Mouse (Mus musculus): ENCODE results near the gene Wdr18.

The Wdr18 gene

DNA sequence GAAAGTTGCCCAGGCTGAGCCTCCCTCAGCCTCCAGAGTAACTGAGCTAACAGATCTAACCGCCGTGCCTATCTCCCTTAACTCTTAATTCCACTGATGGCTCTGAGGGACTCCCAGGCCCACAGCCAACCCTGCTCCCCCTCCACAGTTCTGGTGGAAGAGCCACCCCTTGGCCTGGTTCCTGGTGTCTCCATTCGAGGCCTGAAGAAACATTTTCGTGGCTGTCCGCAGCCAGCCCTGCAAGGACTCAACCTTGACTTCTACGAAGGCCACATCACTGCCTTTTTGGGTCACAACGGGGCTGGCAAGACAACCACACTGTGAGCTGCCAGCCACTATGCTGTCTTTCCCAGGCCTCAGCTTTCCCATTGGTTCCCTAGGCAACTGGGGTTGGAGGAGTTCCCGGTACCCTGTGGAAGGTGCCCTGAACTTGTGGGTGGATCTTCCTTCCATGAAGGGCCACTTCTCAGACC lies 44.3 kb downstream of the Wdr18 start:
- in situ Hi-C loops (cut with MboI; ENCODE audit: low pct_unique_long_range_greater_than_20kb in 1 of 2, low sequenced_read_pairs in 2 of 2, unreplicated experiment in 1 of 2): no loop called here

DNA sequence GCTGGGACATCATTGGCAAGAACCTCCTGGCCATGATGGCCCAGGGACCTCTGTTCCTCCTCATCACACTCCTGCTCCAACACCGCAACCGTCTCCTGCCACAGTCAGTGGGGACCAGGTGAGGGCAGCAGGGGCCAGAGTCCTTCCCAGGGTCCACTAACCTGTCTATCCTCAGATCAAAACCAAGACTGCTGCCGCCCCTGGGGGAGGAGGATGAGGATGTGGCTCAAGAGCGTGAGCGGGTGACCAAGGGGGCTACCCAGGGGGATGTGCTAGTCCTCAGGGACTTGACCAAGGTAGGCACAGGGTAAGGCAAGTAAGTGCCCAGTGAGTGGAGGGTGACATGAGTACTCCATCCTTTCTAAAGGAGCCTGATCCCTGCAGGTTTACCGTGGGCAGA lies 51.8 kb downstream of the Wdr18 start:
- in situ Hi-C loops (cut with MboI; ENCODE audit: low pct_unique_long_range_greater_than_20kb in 1 of 2, low sequenced_read_pairs in 2 of 2, unreplicated experiment in 1 of 2): no loop called here

DNA sequence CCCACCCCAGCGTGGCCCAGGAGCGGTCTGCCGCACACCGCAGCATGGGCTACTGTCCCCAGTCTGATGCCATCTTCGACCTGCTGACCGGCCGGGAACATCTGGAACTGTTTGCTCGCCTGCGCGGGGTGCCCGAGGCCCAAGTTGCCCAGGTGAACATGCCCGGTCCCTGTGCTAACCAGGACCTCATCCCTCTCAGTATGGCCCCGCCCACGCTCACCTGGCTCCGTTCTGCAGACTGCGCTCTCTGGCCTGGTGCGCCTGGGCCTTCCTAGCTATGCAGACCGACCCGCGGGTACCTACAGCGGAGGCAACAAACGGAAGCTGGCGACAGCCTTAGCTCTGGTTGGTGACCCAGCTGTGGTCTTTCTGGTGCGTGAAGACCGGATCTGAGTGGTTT lies 53.7 kb downstream of the Wdr18 start:
- in situ Hi-C loops (cut with MboI; ENCODE audit: low pct_unique_long_range_greater_than_20kb in 1 of 2, low sequenced_read_pairs in 2 of 2, unreplicated experiment in 1 of 2): no loop called here

DNA sequence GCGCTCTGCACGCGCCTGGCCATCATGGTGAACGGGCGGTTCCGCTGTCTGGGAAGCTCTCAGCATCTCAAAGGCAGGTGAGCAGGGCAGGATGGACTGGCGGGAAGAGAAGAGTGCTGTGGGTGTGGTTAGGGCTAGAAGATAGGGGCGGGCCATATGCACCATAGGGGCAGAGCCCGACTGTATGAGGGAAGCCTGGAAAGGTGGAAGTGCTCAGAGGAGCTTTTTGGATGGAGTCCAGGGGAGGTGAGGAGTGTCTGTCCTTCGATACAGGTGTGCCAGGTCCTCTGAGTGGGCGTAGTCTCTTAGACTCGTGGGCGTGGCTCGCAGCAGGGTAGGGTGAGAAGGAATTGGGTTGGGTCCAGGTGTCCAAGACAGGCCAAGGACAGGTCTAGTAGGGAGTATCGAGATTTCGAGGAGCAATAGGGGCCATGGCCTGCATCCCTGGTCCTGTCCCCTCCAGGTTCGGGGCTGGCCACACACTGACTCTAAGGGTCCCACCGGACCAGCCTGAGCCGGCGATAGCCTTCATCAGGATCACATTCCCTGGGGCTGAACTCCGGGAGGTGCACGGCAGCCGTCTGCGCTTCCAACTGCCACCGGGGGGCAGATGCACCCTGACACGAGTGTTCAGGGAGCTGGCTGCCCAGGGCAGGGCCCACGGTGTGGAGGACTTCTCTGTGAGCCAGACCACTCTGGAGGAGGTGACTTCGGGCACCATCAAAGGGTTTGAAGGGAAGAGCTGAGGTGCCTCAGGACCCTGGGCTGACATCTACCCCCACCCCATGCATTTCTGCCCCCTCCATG lies 54.7 kb downstream of the Wdr18 start:
- in situ Hi-C loops (cut with MboI; ENCODE audit: low pct_unique_long_range_greater_than_20kb in 1 of 2, low sequenced_read_pairs in 2 of 2, unreplicated experiment in 1 of 2): no loop called here

GRCm38 (mm10) chr10:80015583-80015982 lies 55.6 kb downstream of the Wdr18 start:
- in situ Hi-C loops (cut with MboI; ENCODE audit: low pct_unique_long_range_greater_than_20kb in 1 of 2, low sequenced_read_pairs in 2 of 2, unreplicated experiment in 1 of 2): no loop called here

GRCm38 (mm10) chr10:80016511-80016910 lies 56.6 kb downstream of the Wdr18 start, which contains the start of gene Arhgap45:
Gene Arhgap45, plus strand, starts transcription at chr10:80016653.
- in situ Hi-C loops (cut with MboI; ENCODE audit: low pct_unique_long_range_greater_than_20kb in 1 of 2, low sequenced_read_pairs in 2 of 2, unreplicated experiment in 1 of 2): no loop called here

DNA sequence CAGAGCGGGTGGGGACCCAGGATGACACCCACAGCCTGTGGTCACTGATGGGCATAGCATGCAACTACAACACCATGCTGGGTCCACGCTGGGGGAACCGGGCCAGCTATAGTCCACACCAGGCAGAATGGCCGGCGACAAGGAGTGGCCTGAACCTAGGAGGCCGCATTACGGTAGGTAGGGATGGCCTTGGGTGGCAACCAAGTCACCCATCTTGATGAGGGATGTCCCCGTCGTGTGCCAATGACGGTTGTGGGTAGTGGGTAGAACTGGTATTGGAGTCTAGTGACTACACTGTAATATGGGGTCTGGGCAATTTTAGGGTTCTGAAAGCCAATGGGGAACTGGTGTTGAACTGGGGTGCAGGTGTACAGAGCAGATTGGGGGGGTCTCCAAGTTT lies 57.0 kb downstream of the Wdr18 start:
- in situ Hi-C loops (cut with MboI; ENCODE audit: low pct_unique_long_range_greater_than_20kb in 1 of 2, low sequenced_read_pairs in 2 of 2, unreplicated experiment in 1 of 2): no loop called here

GRCm38 (mm10) chr10:80017361-80017760 lies 57.4 kb downstream of the Wdr18 start:
- in situ Hi-C loops (cut with MboI; ENCODE audit: low pct_unique_long_range_greater_than_20kb in 1 of 2, low sequenced_read_pairs in 2 of 2, unreplicated experiment in 1 of 2): no loop called here

GRCm38 (mm10) chr10:80017771-80018170 lies 57.8 kb downstream of the Wdr18 start:
- in situ Hi-C loops (cut with MboI; ENCODE audit: low pct_unique_long_range_greater_than_20kb in 1 of 2, low sequenced_read_pairs in 2 of 2, unreplicated experiment in 1 of 2): no loop called here

DNA sequence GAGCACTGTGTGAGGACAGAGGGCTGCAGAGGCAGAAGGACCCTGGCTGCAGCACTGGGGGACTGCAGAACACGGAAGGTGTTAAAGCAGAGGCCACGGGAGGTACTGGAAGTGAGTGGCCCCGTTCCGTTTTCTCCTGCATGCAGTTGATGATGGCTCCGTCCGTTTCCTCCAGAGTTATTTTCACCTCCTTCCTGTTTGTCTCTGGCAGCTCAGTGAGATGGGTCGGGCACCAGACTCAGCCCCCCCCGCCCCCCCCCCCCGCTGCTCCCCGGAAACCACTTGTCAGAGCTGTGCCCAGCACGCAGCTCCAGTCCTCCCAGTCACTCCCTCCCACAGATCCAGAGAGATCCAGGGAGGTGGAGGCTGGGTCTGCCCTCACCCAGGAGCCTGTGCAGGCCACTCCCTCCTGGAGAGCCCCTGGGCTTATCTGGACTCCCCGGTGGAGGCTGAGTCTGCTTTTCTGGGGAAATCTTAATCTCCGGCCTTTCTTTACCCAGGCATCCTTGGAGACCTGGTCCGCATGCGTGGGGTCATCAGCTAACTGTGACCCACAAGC lies 58.9 kb downstream of the Wdr18 start:
- in situ Hi-C loops (cut with MboI; ENCODE audit: low pct_unique_long_range_greater_than_20kb in 1 of 2, low sequenced_read_pairs in 2 of 2, unreplicated experiment in 1 of 2): no loop called here

- in situ Hi-C loops (cut with MboI; ENCODE audit: low pct_unique_long_range_greater_than_20kb in 1 of 2, low sequenced_read_pairs in 2 of 2, unreplicated experiment in 1 of 2): no loop called here
Observed at GRCm38 (mm10) chr10:80019471-80020131, 59.6 kb downstream of the Wdr18 start.
